Mouse (Mus musculus) hematopoietic stem cell, adult 5-6 weeks (primary cell): ENCODE results near the gene Olfr714. TPM values are rescaled to one million over a fixed set of nuclear protein-coding genes. Genes with fewer than 3 reads are reported as not detected.
"Not testable (repeated sequence)": the region's sequence is repeated elsewhere in the genome, so short reads cannot be mapped to it uniquely, and the experiment has no call there.

Experiments used
- ATAC-seq, 2 experiments: fragments of 125-278 bp in 1 of 2; replicated peaks in 1 of 2; 2 replicates each; pipeline ENCODE4 v1.8.0; 2016 to 2017; ENCODE audit warnings: inconsistent platforms in 2 of 2, mild to moderate bottlenecking in 2 of 2, moderate number of reproducible peaks in 2 of 2, low read depth in 1 of 2, moderate TSS enrichment in 1 of 2; ENCODE audit not compliant: low FRiP score in 2 of 2, poor library complexity in 2 of 2, severe bottlenecking in 2 of 2, insufficient read depth in 1 of 2, low TSS enrichment in 1 of 2
- total RNA-seq: library from RNA; stranded (forward); fragments of 172-1452, 232-1000 nt; gene quantifications from 2 replicates; pipeline ENCODE4 v1.2.3, GENCODE M21; 2017

Olfr714 gene
- total RNA-seq: not detected in 2 replicates

DNA sequence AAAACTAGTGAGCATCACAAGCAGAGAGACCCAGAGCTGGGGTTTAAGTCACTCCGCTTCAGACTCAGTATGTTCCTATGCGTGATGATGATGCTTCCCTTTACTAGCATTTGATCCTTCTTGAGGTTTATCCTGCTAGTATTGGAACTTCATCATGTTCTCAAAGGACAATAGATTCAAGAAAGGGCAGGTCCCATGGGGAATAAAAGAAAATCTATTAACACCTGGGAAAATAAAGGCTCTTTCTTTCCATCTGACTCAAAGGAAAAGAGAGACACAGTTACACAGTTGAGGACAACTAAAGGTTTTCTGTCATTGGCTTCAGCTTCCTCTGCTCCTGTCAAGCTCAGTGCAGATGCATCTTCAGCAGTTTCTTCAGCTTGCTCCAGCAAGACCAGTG is at the start of gene Olfr714:
Gene Olfr714, plus strand, starts transcription at position 301 of the 400 bp plus-strand sequence.
- ATAC-seq: no peak

DNA sequence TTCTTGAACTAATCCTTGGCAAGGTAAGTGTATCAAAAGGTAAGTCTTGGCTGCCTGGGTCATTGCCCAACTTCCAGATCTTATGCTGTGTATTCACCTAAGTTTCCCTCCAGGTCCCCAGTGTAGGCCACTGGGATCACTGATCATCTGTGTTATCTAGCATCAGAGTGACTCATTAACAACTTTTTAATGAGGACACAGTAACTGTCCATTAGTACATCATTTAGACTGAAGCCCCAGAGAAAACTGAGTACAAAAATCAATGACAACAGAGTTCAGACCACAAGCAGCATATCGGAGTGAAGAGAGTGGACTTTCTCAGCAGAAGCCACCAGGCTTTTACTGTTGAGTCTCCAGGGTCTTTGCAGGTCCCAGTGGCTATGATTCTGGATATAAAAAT is 39.9 kb upstream of the Olfr714 start, which contains the start of gene Olfr713:
Gene Olfr713, plus strand, starts transcription at position 301 of the 400 bp plus-strand sequence.
- no peak for ATAC-seq

DNA sequence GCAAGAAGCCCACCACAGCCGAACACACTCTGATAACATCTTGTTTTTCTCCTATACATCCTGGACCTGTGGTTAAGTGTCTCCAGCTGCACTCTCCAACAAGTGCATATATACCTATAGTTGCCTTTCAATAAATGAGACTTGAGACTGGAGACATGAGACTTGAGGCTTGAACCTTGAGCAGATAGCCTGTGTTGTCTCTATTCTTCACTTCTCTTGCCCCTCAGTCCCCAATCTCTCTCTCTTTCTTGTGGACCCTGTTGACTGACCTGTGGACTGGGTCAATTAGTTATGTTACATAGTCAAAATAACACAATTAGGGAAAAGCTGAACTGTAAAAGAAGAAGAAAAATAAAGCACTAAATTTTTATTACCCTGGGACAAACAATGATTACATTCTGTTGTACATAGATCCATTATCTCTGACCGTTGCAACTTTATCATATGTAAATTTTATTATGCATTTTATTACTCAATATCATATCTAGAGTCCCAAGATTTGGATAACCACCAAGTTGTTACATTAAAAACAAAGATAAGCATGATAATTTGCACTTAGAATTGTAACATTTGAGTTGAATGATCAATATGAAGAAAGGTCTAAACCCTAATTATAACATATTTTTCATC is 30.7 kb upstream of the Olfr714 start:
- ATAC-seq: no peak

DNA sequence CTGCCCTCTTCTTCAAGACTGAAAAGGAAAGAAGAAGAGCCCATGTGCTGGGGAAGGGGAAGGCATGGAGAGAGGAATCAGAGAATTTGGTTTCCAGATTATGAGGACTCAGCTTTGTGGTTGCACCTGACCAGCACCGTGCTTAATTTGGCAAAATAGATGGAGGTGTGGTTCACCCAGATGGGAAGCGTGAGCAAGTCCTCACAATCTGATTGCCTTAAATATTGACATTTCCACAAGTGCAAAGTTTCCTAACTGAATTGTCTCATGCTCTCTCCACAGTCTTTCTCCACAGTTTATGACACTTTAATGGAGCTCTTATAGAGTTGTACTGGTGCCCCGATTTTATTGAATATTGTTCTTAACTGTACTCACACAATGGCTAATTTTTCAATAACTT is 27.6 kb upstream of the Olfr714 start:
- no peak for ATAC-seq

DNA sequence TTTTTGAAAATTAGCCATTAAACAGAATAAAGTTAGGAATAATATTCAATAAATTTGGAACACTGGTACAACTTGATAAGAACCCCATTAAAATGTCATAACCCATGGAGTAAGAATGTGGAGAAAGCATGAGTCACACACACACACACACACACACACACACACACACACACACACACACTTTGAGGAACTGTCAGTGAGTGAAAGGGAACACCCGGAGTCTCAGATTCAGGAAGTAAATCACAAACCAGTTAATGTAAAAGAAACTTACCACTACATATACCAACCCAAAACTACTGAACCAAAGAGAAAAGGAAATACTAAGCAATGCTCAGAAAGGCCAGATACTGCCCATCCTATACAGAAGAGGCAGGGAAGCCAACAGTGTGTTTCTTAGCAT is 26.4 kb upstream of the Olfr714 start:
- ATAC-seq: peak; percentile 36 to 38; a peak in 3 of 4 replicates

DNA sequence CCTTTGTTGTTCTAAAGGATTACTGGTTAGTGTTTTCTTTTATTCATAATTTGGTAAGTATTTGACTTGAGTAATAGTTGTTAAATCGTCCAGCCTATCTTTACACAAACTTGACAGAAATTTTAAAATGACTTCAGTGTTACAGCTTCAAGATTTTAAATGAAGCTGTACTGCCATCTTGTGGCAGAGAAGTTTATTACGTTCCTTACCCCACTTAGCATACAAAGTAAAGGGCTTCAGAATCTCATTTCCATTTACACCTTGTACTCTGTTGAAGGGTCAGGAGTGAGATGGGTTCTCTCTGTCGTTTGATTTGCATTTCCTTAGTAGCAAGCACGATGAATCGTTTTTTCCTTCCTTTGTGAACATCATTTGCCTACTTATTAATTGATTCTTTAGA is 24.9 kb upstream of the Olfr714 start:
- ATAC-seq: peak; percentile 82 to 84

DNA sequence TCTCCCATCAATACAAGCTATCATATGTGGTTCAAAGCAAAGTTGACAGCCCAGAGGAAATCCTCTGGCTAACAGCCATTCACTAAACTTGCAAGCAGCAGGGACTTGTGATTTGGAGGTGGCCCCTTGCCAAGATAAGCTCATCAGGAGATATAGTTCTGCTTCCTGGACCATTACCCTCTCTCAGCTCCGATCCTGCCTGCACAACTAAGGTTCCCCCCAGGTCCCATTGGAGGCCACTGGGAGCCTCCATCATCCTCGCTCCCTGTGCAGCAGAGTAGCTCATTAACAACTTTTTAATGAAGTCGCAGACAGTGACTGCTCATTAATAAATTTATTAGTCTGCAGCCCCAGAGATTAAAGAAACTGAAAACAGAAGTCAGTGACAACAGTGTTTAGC is 23.2 kb upstream of the Olfr714 start:
- peak in 1 of 2 experiments; percentile 56; a peak in 2 of 4 replicates for ATAC-seq

DNA sequence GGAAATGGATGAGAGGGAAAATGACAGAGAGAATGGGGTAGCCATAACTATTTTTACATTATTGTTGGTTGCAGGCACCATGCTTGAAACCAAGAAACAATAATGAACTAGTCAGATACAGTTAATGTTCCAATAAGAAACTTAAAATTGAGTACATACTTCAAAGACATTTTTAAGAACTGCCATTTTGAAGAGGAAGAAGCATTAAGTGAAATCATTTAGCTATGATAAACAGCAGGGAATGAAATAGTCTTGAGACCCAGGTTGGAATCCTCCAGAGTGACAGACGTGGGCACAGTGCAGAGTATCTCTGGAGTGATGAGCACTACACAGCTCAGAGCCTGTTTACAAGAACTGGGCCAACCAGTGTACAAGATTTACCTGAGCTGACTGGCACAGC is 22.1 kb downstream of the Olfr714 start, which contains the start of gene Olfr17:
Gene Olfr17, plus strand, starts transcription at position 301 of the 400 bp plus-strand sequence.
- ATAC-seq: no peak

DNA sequence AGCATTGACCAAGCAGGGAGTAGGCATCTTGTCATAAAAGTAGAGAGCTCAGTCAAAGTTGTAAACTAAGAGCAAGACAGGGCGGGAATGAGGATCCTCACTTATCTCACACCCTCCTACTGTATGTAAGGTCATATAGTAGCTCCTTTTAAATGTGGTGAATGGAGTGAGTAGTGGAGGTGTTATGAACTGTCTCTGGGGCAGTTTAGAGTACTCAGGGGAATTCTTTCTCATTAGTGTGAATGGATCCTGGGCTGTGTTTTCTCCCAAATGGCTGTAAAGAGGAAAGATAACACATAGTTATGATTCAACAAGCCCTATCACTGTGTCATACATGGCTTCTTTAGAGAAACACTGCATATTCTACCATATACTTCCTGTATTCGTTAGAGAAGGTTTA is 39.5 kb downstream of the Olfr714 start, which contains the start of gene Olfr715b:
Gene Olfr715b, minus strand, starts transcription at position 101 of the 400 bp plus-strand sequence.
- ATAC-seq: not testable (repeated sequence)

Other genes starting within 250 kb of the Olfr714 start
- not detected in 2 replicates for gene Olfr702, start 237.1 kb upstream of the Olfr714 start, total RNA-seq
- gene Olfr703, start 227.6 kb upstream of the Olfr714 start, total RNA-seq: not detected in 2 replicates
- not detected in 2 replicates for gene Olfr704, start 207.8 kb upstream of the Olfr714 start, total RNA-seq
- gene Olfr705, start 194.1 kb upstream of the Olfr714 start, total RNA-seq: not detected in 2 replicates
- not detected in 2 replicates for gene Olfr706, start 182.8 kb upstream of the Olfr714 start, total RNA-seq
- not detected in 2 replicates for gene Olfr707, start 169.7 kb upstream of the Olfr714 start, total RNA-seq
- not detected in 2 replicates for gene Olfr1532-ps1, start 163.0 kb upstream of the Olfr714 start, total RNA-seq
- not detected in 2 replicates for gene Olfr709-ps1, start 138.8 kb upstream of the Olfr714 start, total RNA-seq
- gene Olfr710, start 122.7 kb upstream of the Olfr714 start, total RNA-seq: not detected in 2 replicates
- gene Olfr6, start 107.0 kb upstream of the Olfr714 start, total RNA-seq: not detected in 2 replicates
- not detected in 2 replicates for gene Olfr711, start 95.5 kb upstream of the Olfr714 start, total RNA-seq
- not detected in 2 replicates for gene Olfr2, start 64.9 kb upstream of the Olfr714 start, total RNA-seq
- not detected in 2 replicates for gene Olfr713, start 39.8 kb upstream of the Olfr714 start, total RNA-seq
- gene Olfr17, start 22.2 kb downstream of the Olfr714 start, total RNA-seq: not detected in 2 replicates
- not detected in 2 replicates for gene Olfr715b, start 39.4 kb downstream of the Olfr714 start, total RNA-seq
- gene Olfr715, start 60.1 kb downstream of the Olfr714 start, total RNA-seq: not detected in 2 replicates
- gene Olfr716, start 67.3 kb downstream of the Olfr714 start, total RNA-seq: not detected in 2 replicates
- gene Nlrp14, start 96.0 kb downstream of the Olfr714 start, total RNA-seq: not detected in 2 replicates
- not detected in 2 replicates for gene Rbmxl2, start 138.5 kb downstream of the Olfr714 start, total RNA-seq